Mouse (Mus musculus): Measurements from ENCODE around the gene Dmd.

The Dmd gene

DNA sequence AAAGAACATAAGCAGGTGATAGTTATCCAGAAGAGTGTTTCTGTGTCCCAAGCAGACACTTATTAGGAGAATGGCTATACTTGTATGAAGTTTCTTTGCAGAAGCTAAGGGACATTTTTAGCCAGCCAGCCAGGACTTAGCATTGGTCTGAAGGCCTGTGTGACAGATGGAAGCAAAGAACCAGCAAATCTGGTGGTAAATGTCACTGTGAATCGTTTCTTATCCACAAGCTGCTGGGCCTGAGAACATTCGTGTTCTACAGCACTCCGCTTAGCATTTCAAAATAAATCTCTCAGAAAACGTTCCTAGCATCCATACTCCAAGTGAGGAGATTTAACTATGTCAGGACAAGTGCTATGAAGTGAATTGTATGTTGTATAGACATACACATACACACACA, 1486.9 kb downstream of the Dmd start:
- DNase-seq = no peak

DNA sequence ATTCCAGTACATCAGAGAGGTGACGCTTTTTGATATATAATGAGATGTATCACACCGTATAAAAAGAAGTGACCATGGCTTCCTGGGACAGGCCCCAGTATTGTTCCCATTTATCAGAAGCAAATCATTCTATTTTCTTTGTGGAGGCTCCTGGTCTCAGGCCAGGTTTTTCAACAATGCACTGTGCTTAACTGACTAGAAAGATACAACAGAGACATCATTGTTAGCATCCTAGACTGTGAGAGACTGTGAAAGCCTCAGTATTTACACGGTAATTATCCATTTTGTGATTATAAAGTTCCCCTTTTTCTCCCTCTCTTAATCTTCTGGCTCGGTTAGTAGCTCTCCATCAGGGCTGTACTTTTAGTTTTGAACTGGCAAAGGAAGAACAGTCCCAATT, 1487.9 kb downstream of the Dmd start:
- no peak for DNase-seq

- DNase-seq = no peak
These were observed 1494.3 kb downstream of the Dmd start for GRCm38 (mm10) chrX:84442996-84443395.

GRCm38 (mm10) chrX:84443985-84444384, 1495.3 kb downstream of the Dmd start:
- no peak for DNase-seq

- no peak for DNase-seq
These were observed 1496.0 kb downstream of the Dmd start for GRCm38 (mm10) chrX:84444638-84445037.

DNA sequence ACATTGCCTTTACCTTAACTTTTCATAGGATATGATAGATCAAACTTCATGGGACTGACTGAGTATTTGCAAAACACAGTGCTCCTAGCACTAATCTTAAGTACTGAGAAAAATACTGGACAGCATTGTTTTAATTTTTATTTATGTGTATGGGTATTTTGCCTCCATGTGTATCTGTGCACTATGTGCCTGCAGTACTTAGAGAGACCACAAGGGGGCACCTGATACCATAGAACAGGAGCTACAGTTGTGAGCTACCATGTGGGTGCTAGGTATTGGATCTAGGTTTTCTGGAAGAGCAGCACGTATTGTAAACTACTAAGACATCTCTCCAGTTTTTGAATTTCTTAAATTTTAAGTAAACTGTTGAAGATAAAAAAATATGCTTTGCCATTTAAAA, 1505.8 kb downstream of the Dmd start:
- peak; percentile 70 for DNase-seq

- DNase-seq = peak; percentile 71
These were observed 1566.1 kb downstream of the Dmd start for GRCm38 (mm10) chrX:84514650-84515366.

DNA sequence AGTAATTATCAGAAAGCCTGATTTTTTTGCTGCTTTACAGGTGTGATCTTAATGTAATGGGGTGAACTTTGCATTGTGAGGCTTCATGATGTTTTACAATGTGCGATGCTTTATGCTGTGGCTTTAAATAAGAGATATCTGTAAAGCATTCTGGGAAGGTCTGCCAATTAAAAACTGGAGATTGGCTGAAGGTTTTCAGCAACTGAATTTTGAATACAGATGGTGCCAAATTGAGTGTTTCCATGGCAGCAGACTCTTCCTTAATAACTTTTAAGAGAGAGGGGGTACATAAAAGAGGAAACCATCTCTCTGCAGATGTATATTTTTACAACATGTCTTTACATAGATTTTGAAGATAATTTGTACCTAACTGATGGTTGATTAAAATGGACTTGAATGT, 1603.3 kb downstream of the Dmd start:
- DNase-seq = no peak

DNA sequence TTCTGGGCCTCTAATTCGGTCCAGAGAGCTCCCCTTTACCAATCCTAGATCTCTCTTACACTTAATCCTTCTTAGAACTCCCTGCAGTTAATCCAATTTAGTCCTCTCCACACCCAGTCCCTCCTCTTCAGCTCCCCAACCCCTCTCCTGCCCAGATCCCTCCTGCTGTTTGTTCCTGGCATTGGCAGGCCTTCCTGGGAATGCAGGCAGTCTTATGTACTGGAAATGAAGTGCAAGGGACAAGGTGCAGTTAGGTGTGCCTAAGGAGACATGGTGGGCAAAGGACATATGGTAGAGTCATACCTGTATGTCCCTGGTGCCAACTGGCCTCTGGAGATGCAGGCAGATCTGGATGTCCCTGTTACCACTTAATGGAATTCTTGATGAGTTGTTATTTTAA, 1604.8 kb downstream of the Dmd start:
- DNase-seq = no peak

- no peak for DNase-seq
These were observed 1649.8 kb downstream of the Dmd start for GRCm38 (mm10) chrX:84598476-84598875.

DNA sequence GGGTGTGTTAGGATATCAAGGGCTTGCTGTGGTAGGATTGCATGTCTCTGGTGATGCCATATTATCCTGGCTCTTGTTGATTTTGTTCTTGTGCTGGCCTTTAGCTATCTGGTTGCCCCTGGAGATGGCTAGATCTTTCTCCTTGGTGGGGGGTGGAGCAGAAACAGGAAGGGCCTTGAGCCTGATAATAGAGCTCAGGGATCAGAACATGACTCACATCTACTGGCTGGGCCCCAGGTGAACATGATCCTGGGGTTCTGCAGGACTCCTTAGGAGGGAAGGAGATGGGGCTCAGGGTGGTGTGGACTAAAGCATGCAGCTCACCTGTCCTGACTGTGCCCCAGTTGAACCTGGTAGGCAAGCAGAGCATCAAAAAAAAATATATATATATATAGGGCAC, 1691.8 kb downstream of the Dmd start:
- DNase-seq = no peak

DNA sequence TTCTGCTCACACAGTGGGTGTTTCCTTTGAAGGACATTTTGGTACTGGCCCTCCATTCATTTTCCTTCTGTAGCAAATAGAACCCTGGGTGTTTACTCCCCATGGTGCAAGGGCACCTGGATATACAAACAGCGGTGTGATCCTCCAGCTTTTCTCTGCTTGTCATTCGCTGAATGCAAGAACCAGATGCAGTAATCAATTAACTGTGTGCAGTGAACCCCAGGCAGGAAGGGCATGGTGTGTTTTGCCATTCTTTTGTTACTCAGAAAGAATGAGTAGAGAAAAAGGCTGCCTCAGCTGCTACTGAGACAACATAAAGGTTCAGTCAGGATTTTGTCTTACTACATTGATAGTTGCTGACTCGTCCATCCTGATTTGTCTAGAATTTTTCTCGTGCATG, 1799.0 kb downstream of the Dmd start:
- no peak for DNase-seq

DNA sequence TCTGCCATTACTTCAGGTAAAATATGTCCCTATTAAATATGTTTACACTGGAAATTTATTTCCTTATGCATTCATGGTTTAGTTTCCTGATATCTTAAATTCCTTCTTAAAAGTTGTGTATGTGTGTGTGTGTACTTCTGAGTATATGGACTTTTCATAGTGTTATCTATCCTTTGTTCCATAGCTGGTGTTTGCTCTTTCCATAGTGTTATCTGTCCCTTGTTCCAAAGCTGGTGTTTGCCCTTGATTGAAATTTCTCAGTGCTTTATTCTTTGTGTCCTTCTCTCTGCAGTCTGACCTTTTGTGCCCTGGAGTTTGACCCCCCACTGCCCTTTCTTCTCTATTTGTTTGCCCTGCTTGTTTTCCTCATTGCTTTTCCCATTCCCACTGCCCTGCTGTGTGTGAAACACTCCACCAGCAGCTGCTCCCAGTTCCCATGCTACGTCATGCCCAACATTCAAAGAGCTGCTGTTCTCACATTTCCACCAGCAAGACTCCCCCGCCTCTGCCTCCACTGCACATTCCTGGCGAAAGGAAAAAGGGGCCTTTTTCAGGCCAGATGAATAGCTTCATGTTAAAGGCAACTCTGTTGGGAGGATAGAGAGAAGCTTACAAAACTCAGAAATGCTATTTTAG, 1911.5 kb downstream of the Dmd start:
- DNase-seq = peak; percentile 54

DNA sequence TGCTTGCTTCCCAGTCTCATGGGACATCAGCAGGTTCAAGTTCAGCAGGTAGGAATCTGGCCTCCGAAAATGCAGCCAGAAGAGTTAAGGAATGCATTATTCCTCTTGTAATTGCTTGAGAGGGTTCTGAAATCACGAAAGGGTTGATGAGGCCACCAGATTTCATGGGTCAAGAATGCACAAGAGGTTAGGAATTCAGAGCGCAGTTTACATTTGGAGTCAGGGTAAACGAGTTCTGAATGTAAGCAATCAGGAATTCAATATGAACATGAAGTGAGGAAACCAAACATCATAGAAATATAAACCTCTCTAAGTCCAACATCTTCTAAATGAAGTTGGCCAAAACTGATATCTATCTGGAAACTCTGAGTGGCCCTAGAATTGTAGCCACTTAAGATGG, 1924.4 kb downstream of the Dmd start:
- peak; percentile 25 for DNase-seq

GRCm38 (mm10) chrX:84878125-84878524, 1929.5 kb downstream of the Dmd start:
- DNase-seq = no peak

DNA sequence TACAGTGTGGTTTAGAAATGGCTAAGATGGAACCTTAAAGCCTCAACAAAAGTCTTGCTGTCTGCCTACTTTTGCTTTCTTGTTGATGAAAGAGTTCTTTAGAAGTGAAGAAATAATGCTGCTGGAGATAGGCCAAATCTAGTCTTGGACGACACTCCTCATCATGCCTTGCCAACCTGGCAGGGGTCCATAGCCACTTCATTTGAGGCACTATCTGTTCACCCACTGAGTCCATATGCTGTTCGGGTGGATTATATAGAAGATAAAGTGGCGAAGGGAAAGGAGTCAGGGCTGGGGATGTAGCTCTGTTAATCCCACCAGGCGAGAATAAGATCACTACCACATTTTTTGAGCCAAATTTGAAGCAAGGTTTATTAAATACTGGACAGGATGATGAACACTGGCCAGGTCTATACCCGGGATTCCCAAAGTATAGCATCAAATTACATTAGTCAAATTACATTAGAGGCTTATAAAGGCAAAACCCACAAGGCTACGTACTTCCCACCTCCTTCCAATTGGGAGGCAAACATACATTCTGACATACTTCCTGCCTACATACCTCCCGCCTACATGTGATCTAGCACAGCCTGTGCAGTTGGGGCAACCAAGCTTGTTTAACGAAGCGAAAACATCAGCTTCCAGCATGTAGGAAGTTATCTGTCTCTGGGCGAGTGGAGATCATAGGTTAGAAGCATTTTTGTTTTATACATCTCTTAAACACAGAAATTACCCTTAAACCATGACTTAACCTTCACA, 1984.2 kb downstream of the Dmd start:
- peak; percentile 7 for DNase-seq

DNA sequence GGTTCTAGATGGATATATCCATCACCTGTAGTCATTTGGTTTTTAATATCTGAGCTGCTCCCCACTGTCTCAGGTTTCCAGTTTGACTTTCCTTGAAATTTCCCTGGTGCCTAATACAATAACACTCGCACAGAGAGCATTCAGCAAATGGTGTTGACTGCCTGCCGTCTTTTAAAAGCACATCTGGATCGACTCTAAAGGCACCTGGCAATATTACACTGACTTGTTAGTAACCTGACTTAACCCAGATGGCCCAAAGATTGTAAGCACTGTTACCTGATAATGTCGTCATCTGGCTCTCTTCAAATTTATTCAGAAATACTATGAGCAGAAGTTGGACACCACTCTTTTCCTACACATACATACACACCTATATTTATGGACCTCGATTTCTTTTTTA, 2011.9 kb downstream of the Dmd start:
- no peak for DNase-seq

DNA sequence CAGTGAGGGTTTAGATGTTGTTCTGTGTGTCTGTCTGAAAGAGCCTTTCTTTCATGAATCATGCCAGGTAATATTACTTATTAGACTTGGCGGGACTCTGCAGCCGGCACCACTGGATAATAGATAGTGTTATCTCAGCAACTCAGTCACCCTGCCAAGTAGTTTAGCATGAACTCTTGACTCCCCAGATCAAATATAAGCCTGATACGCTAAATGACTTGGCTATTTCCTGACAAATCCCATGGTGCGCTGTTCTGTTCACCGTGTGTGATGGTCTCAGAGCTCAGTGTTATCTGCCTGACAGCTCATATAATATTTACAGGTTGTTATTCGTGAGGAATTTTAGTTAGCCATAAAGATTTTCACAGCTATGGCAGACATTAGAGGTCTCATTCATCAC, 2012.3 kb downstream of the Dmd start:
- no peak for DNase-seq

DNA sequence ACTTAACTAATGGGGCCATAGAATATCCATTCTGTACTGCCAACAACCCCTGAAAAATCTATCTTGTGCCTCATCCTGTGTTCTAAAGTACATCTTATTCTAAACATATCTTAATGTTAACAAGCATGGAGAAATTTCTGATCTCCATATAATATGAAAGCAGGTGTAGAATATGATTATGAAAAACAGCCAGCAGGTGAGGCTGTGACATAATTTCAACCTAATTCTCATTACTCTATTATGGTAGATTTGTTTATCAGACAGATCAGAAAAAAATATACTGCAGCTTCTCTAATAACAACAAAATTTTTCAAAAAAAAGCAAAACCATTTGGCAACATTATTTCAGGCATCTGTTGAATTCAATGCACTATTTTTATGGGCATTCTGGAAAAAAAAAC, 2059.6 kb downstream of the Dmd start:
- no peak for DNase-seq

GRCm38 (mm10) chrX:85041466-85042058, 2092.9 kb downstream of the Dmd start:
- DNase-seq = no peak

GRCm38 (mm10) chrX:85046631-85047030, 2098.0 kb downstream of the Dmd start:
- DNase-seq = no peak

DNA sequence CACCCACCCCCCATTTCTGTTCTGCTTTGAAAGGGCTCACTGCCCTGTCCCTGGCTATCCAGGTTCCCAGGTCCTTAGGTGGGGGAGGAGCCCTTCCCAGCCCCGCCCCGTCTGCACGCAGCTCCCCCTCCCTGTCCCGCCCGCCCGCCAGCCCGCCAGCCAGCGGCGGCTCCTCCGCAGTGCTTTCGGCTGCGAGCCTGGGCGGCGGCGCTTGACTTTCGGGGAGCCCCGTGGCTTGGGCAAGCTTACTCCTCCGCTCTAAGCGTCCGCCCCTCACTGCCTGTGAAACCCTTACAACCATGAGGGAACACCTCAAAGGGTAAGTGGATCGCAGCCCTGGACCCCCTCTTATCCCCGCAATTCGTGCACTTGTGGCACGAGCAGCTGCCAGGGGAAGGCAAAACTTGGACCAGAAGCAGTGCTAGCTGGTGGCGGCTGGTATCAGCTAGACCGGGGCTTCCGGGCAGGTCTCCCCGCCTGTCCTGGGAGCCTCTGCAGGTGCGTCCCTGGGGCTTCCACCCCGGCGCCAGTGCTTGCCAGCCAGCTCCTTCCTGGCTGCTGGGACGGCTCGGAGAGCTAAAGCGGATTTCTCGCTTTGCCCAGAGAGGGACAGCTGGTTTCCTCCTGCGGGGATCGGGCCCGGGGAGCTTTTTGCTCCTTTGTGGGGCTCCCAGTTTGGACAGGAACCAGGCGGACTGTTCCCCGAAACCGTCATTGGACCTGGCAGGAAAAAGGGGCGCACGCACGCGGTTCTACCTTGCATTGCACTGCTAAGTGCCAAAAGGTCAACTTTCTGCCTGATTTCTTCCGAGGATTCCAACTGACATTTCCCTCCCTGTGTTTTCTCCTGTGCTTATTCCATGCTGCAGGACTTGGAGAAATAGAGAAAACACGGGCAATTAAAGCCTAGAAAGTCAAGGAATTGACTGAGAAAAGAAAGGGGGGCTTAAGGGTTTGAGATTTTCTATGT, 2099.8 kb downstream of the Dmd start:
- DNase-seq = peak; percentile 68

Measured in lung, postnatal 36 days (tissue).